ENCODE assay signal across 8 mouse cellular contexts in genomic region chr10:128919203-128919631, GRCm38 (mm10). TPM values are rescaled to one million over a fixed set of nuclear protein-coding genes. Genes with fewer than 3 reads are reported as not detected.
DNase-seq lines count a peak whose midpoint lies in the region; ATAC-seq and TF ChIP-seq lines count a peak whose summit lies in the region.

No protein-coding gene starts in this region.

- peak overlapping the region; percentile 31; the same call in 1 of the 2 replicates for H3K27ac ChIP-seq in limb, embryonic 10.5 days
- H3K27ac ChIP-seq in small intestine, adult 2 months (ENCODE audit: insufficient read depth, low read depth, low read length): peak overlapping the region; percentile 70

- H3K27me3 ChIP-seq in limb, embryonic 10.5 days (ENCODE audit: low read depth, poor library complexity, severe bottlenecking): 0 out of 2 replicates have a peak, but pooled peaks cover 4% of the 10 kb centered on the region
- H3K27me3 ChIP-seq in small intestine, adult 2 months (ENCODE audit: control insufficient read depth, insufficient read depth, low read length): no peaks in the 10 kb centered on the region

- no peak for TF ChIP-seq POLR2A in small intestine, adult 2 months (IDR thresholded peaks at IDR 0.05; ENCODE audit: low read depth, low read length)

- peak; percentile 14 for ATAC-seq in frontal cortex, adult (ENCODE audit: low TSS enrichment)

- TF ChIP-seq CTCF in small intestine, adult 2 months (IDR thresholded peaks at IDR 0.05; ENCODE audit: extremely low read depth, insufficient read length, insufficient replicate concordance, low read depth, low read length): no peak

- intact Hi-C loops in heart, postnatal 14 days (cut with DNase I): loop anchor here (5.0 kb wide), 1 partner anchor 58 kb away; no protein-coding TSS in a partner anchor

- no peak for DNase-seq in frontal cortex, postnatal 25 days (ENCODE audit: low spot score in 2 of 2)
- DNase-seq in ZHBTc4 (ENCODE audit: low read depth, low spot score): peak; percentile 40
- peak; percentile 49 to 50 for DNase-seq in heart, postnatal 14 days
- DNase-seq in limb, embryonic 10.5 days (ENCODE audit: low spot score): no peak
- DNase-seq in c-Kit-positive CD71-positive TER-119-positive erythroid progenitor cells, embryonic 14.5 days (ENCODE audit: low spot score): no peak
- DNase-seq in ovary, adult 18-20 months (ENCODE audit: low spot score): no peak

- H3K4me1 ChIP-seq in limb, embryonic 10.5 days: peaks cover 46% of the 10 kb centered on the region
- peaks cover 31% of the 10 kb centered on the region for H3K4me1 ChIP-seq in small intestine, adult 2 months (ENCODE audit: control insufficient read depth, insufficient read depth, insufficient read length, low read length)

- H3K9me3 ChIP-seq in limb, embryonic 10.5 days (replicated peaks): no peaks in the 10 kb centered on the region

- H3K36me3 ChIP-seq in limb, embryonic 10.5 days: peaks cover 45% of the 10 kb centered on the region
- H3K36me3 ChIP-seq in small intestine, adult 2 months (ENCODE audit: control insufficient read depth, insufficient read depth, low read length): peaks cover 19% of the 10 kb centered on the region

- H3K4me3 ChIP-seq in limb, embryonic 10.5 days: no peak overlapping the region
- no peak overlapping the region for H3K4me3 ChIP-seq in small intestine, adult 2 months (ENCODE audit: low read depth, low read length)

- 30% methylated on average over 6 of the region's 6 CpGs for WGBS in limb, embryonic 10.5 days
- WGBS in small intestine, adult 2 months: 21% methylated on average over 6 of the region's 6 CpGs

RNA-seq across cellular contexts. Expression of gene Rdh5, which starts 3.5 kb away (rescaled TPM):
- total RNA-seq in heart, postnatal 14 days (2021): 1 to 10 TPM; 8.6 to 9.5 TPM
- polyA plus RNA-seq in limb, embryonic 10.5 days (2016; fragmentation: Nextera tagmentation; extraction: Ambion mirVana): 9.2 and 10.2 TPM in 2 replicates
- polyA plus RNA-seq in small intestine, adult 2 months (2012; rRNA removed): 20.2 and 30.3 TPM in 2 replicates

RNA-seq across cellular contexts. Expression of gene Bloc1s1, which starts 4.6 kb away (rescaled TPM):
- total RNA-seq in heart, postnatal 14 days (2021): 100 to 1,000 TPM; 177 to 183 TPM
- polyA plus RNA-seq in limb, embryonic 10.5 days (2016; fragmentation: Nextera tagmentation; extraction: Ambion mirVana): 168 and 182 TPM in 2 replicates
- polyA plus RNA-seq in small intestine, adult 2 months (2012; rRNA removed): 88.8 and 147 TPM in 2 replicates

RNA-seq across cellular contexts. Expression of gene Itga7, which starts 14.4 kb away (rescaled TPM):
- total RNA-seq in heart, postnatal 14 days (2021): 100 to 1,000 TPM; 163 to 167 TPM
- 0.15 and 0.24 TPM in 2 replicates for polyA plus RNA-seq in limb, embryonic 10.5 days (2016; fragmentation: Nextera tagmentation; extraction: Ambion mirVana)
- polyA plus RNA-seq in small intestine, adult 2 months (2012; rRNA removed): 8.4 and 14.6 TPM in 2 replicates

RNA-seq across cellular contexts. Expression of gene Cd63, which starts 18.4 kb away (rescaled TPM):
- 100 to 1,000 TPM; 127 to 131 TPM for total RNA-seq in heart, postnatal 14 days (2021)
- 430 and 439 TPM in 2 replicates for polyA plus RNA-seq in limb, embryonic 10.5 days (2016; fragmentation: Nextera tagmentation; extraction: Ambion mirVana)
- polyA plus RNA-seq in small intestine, adult 2 months (2012; rRNA removed): 62.0 and 91.5 TPM in 2 replicates

RNA-seq across cellular contexts. Expression of gene Gdf11, which starts 27.7 kb away (rescaled TPM):
- total RNA-seq in heart, postnatal 14 days (2021): 1 to 10 TPM; 2.8 TPM
- polyA plus RNA-seq in limb, embryonic 10.5 days (2016; fragmentation: Nextera tagmentation; extraction: Ambion mirVana): 16.2 TPM in 2 replicates
- polyA plus RNA-seq in small intestine, adult 2 months (2012; rRNA removed): 0.53 and 0.82 TPM in 2 replicates

Comparison
In these comparisons a context has a peak if more than half of its experiments do, and no peak if none do; other contexts are left out.
1. DNase-seq: peak in ZHBTc4 (single experiment) and heart, postnatal 14 days (2 of 2); none in frontal cortex, postnatal 25 days (0 of 2), limb, embryonic 10.5 days (single experiment), c-Kit-positive CD71-positive TER-119-positive erythroid progenitor cells, embryonic 14.5 days (single experiment) and ovary, adult 18-20 months (single experiment).